Mouse (Mus musculus): ENCODE data around the gene Abr. TPM values are rescaled to one million over a fixed set of nuclear protein-coding genes. Genes with fewer than 3 reads are reported as not detected.

The Abr gene
- total and polyA plus RNA-seq, 3 experiments = 3.8 to 8.8 TPM; not detected in 1

DNA sequence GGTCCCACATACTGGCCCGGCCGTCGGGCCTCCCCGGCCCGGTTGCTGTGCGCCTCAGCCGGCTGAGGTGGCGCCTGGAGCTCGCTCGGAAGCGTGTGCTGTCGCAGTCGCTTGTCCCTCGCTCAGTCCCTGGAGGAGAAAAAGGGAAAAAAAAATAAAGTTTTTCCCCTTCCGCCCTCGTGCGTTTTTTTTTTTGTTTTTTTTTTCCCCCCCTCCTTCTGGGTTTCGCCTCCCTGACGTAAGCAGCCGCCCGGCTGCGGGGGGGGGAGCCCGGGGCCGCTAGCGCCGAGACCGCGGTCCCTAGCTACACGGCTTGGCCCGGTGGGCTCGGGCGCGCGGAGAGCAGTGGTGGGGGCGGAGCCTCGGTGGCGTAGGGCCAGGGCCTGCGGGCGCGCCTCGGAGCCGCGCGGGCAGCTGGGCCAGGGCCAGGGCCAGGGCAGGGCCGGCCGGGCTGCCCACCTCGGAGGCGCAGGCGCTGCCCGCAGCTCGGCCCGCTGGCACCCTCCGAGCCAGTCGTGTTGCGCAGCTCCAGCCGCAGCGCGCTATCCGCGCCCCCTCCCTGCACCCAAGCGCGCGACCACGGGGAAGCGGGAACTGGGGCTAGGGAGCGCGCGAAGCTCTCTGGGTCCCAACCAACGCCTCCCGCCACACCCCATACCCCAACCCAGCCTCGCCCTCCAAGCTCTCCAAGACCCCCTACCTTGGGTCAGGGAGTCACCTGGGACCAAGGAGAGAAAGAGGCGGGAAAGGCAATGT is 1.3 kb upstream of the Abr start (continued):
- TF ChIP-seq UBTF (IDR thresholded peaks at IDR 0.05; ENCODE audit: borderline replicate concordance, insufficient read depth, low read depth, low read length) (no peak), POLR2A (IDR thresholded peaks at IDR 0.05; ENCODE audit: control insufficient read depth in 1 of 2, insufficient read depth in 1 of 2, low read depth in 1 of 2, low read length in 2 of 2, poor library complexity in 1 of 2) (no peak), MAFK (IDR thresholded peaks at IDR 0.05; ENCODE audit: borderline replicate concordance, low read depth, low read length) (no peak), USF1 (IDR thresholded peaks at IDR 0.05; ENCODE audit: low read depth, low read length) (no peak)

DNA sequence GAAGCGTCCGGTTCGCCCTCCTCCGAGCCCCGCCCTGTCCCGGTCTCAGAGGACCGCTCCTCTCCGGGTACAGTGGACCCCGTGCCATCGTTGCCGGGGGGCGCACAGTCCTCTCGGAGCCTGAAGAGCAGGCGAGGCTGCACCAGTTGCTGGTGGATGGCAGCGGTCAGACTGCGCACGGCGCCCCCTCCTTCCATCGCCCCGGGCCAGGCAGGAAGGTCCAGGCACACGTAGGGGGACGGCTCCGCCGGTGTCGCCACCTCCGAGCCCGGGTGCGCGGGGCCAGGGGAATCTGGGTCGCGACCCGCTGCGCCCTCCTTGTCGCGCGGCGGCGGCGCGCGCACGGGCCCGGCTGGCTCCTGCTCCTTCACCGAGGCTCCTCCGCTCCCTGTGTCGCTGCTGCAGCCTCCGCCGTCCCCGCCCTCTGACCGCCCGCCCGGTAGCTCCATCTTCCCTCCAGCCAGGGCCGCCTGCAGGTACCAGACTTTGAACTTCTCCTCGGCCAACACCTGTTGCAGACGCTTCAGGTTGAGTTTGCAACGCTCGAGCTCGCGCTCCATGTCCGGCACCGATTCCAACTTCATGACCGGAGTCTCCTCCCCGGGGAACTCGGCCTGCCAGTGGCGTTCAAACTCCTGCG is 572 bp upstream of the Abr start:
- Histone ChIP-seq H3K4me1 (ENCODE audit: control insufficient read depth in 1 of 2, insufficient read depth in 2 of 2, low read length in 2 of 2) (no peaks in the 10 kb centered on the region; a peak in 1 of 4 replicates), H3K9me3 (replicated peaks; ENCODE audit: insufficient read depth, low read length) (no peaks in the 10 kb centered on the region), H3K9ac (ENCODE audit: control insufficient read depth, low read depth, low read length, poor library complexity, severe bottlenecking) (no peak overlapping the region), H3K4me3 (ENCODE audit: control insufficient read depth in 1 of 2, insufficient read depth in 1 of 2, low read depth in 2 of 2, low read length in 2 of 2) (no peak overlapping the region), H3K27ac (ENCODE audit: control insufficient read depth, low read depth, low read length) (no peak overlapping the region), H3K36me3 (ENCODE audit: control insufficient read depth in 1 of 2, insufficient read depth in 2 of 2, low read length in 2 of 2) (no peaks in the 10 kb centered on the region), H3K79me2 (ENCODE audit: control insufficient read depth, insufficient read depth, low read length, poor library complexity) (no peaks in the 10 kb centered on the region), H3K27me3 (ENCODE audit: control insufficient read depth in 1 of 2, insufficient read depth in 2 of 2, low read length in 2 of 2) (peaks cover 0 to 1% of the 10 kb centered on the region in 2 experiments; a peak in 1 of 4 replicates)
- TF ChIP-seq MAX (IDR thresholded peaks at IDR 0.05; ENCODE audit: low read length) (no peak), ZKSCAN1 (IDR thresholded peaks at IDR 0.05; ENCODE audit: low read depth, low read length) (no peak), GABPA (IDR thresholded peaks at IDR 0.05; ENCODE audit: low read depth, low read length) (no peak), RCOR1 (IDR thresholded peaks at IDR 0.05; ENCODE audit: low read depth, low read length) (no peak), EP300 (IDR thresholded peaks at IDR 0.05; ENCODE audit: low read depth in 1 of 2, low read length in 2 of 2) (no peak), POLR2AphosphoS5 (IDR thresholded peaks at IDR 0.05; ENCODE audit: borderline replicate concordance, low read depth, low read length) (no peak), MYB (IDR thresholded peaks at IDR 0.05; ENCODE audit: low read depth, low read length) (no peak), USF2 (IDR thresholded peaks at IDR 0.05; ENCODE audit: borderline replicate concordance in 1 of 2, insufficient read depth in 1 of 2, low read depth in 1 of 2, low read length in 2 of 2) (no peak), ELF1 (IDR thresholded peaks at IDR 0.05; ENCODE audit: low read depth, low read length) (no peak), HCFC1 (IDR thresholded peaks at IDR 0.05; ENCODE audit: low read depth, low read length) (no peak), UBTF (IDR thresholded peaks at IDR 0.05; ENCODE audit: borderline replicate concordance, insufficient read depth, low read depth, low read length) (no peak), CHD2 (IDR thresholded peaks at IDR 0.05; ENCODE audit: low read length) (no peak), SIN3A (IDR thresholded peaks at IDR 0.05; ENCODE audit: low read length) (no peak), POLR2A (IDR thresholded peaks at IDR 0.05; ENCODE audit: control insufficient read depth in 1 of 2, insufficient read depth in 1 of 2, low read depth in 1 of 2, low read length in 2 of 2, poor library complexity in 1 of 2) (no peak), TCF12 (IDR thresholded peaks at IDR 0.05; ENCODE audit: low read depth, low read length) (no peak), NELFE (IDR thresholded peaks at IDR 0.05; ENCODE audit: low read depth, low read length) (no peak)
- no peak for DNase-seq (ENCODE audit: low read depth, low spot score)

All from MEL (cell line).